Mouse (Mus musculus): ENCODE data around the gene Gm17334.

DNA sequence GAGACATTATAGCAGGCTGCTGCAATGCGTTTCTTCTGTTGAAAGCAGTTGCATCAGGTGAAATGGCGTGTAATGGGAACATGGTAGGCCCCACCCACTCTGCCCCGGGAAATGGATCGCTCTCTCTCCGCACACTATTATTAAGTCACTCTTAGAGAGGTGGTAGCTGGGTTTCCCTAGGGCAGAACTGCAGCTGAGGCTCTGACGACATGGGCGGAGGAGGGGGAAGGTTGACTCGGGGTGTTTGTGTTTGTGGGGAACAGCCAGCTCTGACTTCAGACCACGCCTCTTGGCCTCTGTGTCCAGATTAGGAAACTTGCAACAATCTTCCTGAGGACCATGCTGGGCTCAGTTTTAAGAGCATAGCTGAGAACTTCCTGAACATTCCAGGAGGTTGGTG is 32.8 kb upstream of the Gm17334 start:
- TF ChIP-seq CTCF (IDR thresholded peaks at IDR 0.05; ENCODE audit: control insufficient read depth, insufficient read depth, insufficient read length) (no peak), MAX (IDR thresholded peaks at IDR 0.05) (no peak)

Measured in C2C12 (cell line).